Mouse (Mus musculus) embryonic facial prominence, embryonic 11.5 days (tissue): ENCODE measurements at regions not wholly inside any gene's neighbourhood (a gene's known extent, or its start where the extent isn't known, plus 50 kb on each side); places are given as distances from the start of the nearest gene placed in this dataset.
A peak's percentile ranks its signal among the peaks of the same experiment; 100 is the strongest.

Experiments used
- ATAC-seq: fragments of 200-750 bp; cut with Nextera tagmentation; replicated peaks from 2 replicates; pipeline ENCODE4 v1.8.0; 2017; ENCODE audit warnings: low read depth; ENCODE audit not compliant: insufficient number of reproducible peaks, low FRiP score, low TSS enrichment
- DNase-seq: peaks from one replicate; pipeline ENCODE4 v3.0.0-alpha.2; 2015; ENCODE audit warnings: low spot score
- H3K27ac ChIP-seq: fragments of 300-500 bp; sonication (generic); replicated peaks from 2 replicates; pipeline ENCODE4 v1.5.1; 2014; ENCODE audit warnings: mild to moderate bottlenecking, low read depth, low read length, control low read depth
- H3K27me3 ChIP-seq: fragments of 300-500 bp; sonication (generic); 2 replicates; pipeline ENCODE4 v1.6.1; 2014; ENCODE audit warnings: mild to moderate bottlenecking, low read length, moderate library complexity, mixed read lengths; ENCODE audit not compliant: control insufficient read depth, insufficient read depth
- H3K36me3 ChIP-seq: fragments of 300-500 bp; sonication (generic); replicated peaks from 2 replicates; pipeline ENCODE4 v1.6.1; 2014; ENCODE audit warnings: low read depth, mild to moderate bottlenecking, low read length, moderate library complexity, mixed read lengths; ENCODE audit not compliant: control insufficient read depth, insufficient read depth
- H3K4me1 ChIP-seq: fragments of 300-500 bp; sonication (generic); 2 replicates; pipeline ENCODE4 v1.6.1; 2014; ENCODE audit warnings: low read length, mixed read lengths; ENCODE audit not compliant: control insufficient read depth, insufficient read depth
- H3K4me2 ChIP-seq: fragments of 300-500 bp; sonication (generic); 2 replicates; pipeline ENCODE4 v1.6.1; 2014; ENCODE audit warnings: low read depth, mild to moderate bottlenecking, control low read depth, low read length, moderate library complexity
- H3K4me3 ChIP-seq: fragments of 300-500 bp; sonication (generic); 2 replicates; pipeline ENCODE4 v1.5.1; 2014; ENCODE audit warnings: low read depth, low read length, control low read depth
- H3K9ac ChIP-seq: fragments of 300-500 bp; sonication (generic); replicated peaks from 2 replicates; pipeline ENCODE4 v1.6.1; 2014; ENCODE audit warnings: mild to moderate bottlenecking, control low read depth, low read length
- H3K9me3 ChIP-seq: fragments of 300-500 bp; sonication (generic); replicated peaks from 2 replicates; pipeline ENCODE4 v1.6.1; 2016; ENCODE audit warnings: mild to moderate bottlenecking, low read length, inconsistent platforms, mixed read lengths; ENCODE audit not compliant: control insufficient read depth
- WGBS: fragments of 180-500 bp; shearing (Covaris S2); extraction: QIAGEN DNeasy Blood & Tissue Kit; methylation state at CpG from one replicate; pipeline ENCODE4 v1.1.7; 2014; 5-methylcytosine and 5-hydroxymethylcytosine counted together

DNA sequence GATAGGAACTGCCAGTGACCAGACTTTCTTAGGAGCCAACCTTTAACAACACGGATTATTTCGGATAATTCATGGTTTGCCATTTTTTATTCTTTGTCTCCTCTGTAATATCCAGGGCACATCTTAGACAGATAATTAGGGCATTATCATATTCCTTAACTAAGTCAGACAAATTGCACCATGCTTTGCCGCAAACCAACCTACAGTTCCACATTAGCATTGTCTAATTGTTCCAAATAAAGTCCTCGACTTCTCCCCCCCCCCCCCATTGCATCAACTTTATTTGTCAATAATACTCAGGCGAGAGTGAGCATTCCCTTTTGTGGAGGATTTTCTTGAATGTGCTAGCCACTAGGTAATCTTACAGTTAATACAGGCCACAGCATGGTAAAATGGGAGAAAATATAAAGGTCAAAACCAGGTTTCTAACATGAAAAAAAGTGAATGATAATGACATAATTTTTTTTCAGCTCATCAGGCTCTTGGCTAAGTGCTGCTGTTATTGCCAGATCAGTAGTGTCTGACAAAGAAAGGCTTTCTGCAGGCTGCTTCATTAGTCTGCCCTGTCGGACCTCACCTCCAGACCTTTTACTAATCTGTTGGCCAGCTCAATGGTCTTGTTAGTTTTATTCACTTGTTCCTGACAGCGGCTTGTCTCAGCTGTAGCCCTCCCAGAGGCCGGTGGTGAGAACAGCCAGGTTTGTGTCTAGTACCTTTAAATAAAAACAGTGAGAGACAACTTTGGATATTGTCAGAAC, 80.3 kb downstream of the Cdca7 start:
- no peaks in the 10 kb centered on the region for H3K36me3 ChIP-seq
- no peak overlapping the region for H3K27ac ChIP-seq
- no peak overlapping the region for H3K4me3 ChIP-seq
- H3K9ac ChIP-seq: no peak overlapping the region
- H3K4me1 ChIP-seq: no peaks in the 10 kb centered on the region; the same call in 1 of the 2 replicates
- no peak overlapping the region for H3K4me2 ChIP-seq
- WGBS: 60% methylated on average over 8 of the region's 8 CpGs
- no peak for DNase-seq
- ATAC-seq: no peak
- no peaks in the 10 kb centered on the region for H3K9me3 ChIP-seq
- H3K27me3 ChIP-seq: no peaks in the 10 kb centered on the region

DNA sequence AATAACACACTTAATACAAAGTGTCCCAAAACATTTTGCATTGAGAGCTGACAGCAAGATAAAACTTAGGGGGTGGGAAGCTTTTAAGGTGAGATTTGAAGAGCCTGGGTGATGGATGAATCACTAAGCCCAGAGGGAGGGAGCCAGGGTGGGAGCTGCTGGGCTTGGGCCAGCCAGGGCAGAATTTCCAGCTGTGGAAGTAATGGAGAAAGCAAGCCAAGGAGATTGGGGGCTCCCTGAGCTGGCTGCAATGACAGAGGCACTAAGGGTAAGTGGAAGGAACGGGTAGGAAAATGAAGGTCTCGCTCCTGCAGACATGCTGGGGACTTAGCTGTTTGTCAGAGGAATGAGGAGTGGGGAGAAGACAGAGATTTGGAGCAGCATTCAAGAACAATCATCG, 81.2 kb downstream of the Cdca7 start:
- WGBS: 33% methylated on average over 3 of the region's 3 CpGs
- Histone ChIP-seq H3K4me2 (no peak overlapping the region), H3K4me1 (no peaks in the 10 kb centered on the region; the same call in 1 of the 2 replicates), H3K9ac (no peak overlapping the region), H3K9me3 (no peaks in the 10 kb centered on the region), H3K27ac (no peak overlapping the region), H3K4me3 (no peak overlapping the region), H3K27me3 (no peaks in the 10 kb centered on the region), H3K36me3 (no peaks in the 10 kb centered on the region)
- ATAC-seq (no peak), DNase-seq (no peak)

DNA sequence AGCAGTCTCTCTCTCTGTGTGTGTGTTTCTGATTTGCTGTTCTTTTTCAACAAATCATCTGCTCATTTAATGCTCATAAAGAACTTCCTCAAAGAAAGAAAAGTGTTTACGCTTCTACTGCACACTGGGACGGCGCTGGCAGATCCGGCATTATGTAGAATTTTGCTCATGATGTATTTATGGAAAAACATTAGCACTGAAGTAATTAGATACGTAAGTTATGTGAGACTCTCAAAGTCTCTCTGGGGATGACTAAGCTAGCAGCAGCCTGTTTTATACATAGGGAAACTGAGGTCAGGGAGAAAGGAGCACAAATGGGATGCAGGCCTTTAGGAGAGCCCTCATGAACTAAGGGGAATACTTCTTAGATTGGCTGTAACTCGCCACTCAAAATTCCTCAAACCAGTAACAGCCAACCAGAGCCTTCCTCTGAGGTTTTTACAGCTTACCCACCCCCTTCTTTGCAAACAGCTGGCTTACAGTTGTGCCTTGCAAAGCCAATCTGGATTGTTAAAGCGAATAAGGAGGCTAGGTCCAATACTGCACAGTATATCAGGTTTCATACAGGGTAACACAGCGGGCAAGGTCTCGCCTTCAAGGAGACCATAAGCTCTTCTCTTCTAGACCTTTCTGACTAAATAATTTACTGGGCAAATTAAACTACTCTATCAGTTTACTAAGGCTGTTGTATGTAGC, 81.8 kb downstream of the Cdca7 start:
- H3K4me3 ChIP-seq: no peak overlapping the region
- WGBS: 59% methylated on average over 9 of the region's 9 CpGs

GRCm38 (mm10) chr2:72561383-72561782, 85.4 kb downstream of the Cdca7 start:
- no peaks in the 10 kb centered on the region for H3K9me3 ChIP-seq
- H3K9ac ChIP-seq: no peak overlapping the region
- WGBS: 57% methylated on average over 5 of the region's 5 CpGs

More for the DNA sequence above, 81.8 kb downstream of the Cdca7 start:
- H3K27me3 ChIP-seq: no peaks in the 10 kb centered on the region
- H3K4me1 ChIP-seq: no peaks in the 10 kb centered on the region; the same call in 1 of the 2 replicates
- DNase-seq (peak; percentile 55), ATAC-seq (peak; percentile 62; the same call in 1 of the 2 replicates)
- H3K4me2 ChIP-seq: no peak overlapping the region
- no peaks in the 10 kb centered on the region for H3K36me3 ChIP-seq
- no peaks in the 10 kb centered on the region for H3K9me3 ChIP-seq
- no peak overlapping the region for H3K9ac ChIP-seq
- 0 out of 2 replicates have a peak overlapping the region, but pooled peaks have one; percentile 21 for H3K27ac ChIP-seq

DNA sequence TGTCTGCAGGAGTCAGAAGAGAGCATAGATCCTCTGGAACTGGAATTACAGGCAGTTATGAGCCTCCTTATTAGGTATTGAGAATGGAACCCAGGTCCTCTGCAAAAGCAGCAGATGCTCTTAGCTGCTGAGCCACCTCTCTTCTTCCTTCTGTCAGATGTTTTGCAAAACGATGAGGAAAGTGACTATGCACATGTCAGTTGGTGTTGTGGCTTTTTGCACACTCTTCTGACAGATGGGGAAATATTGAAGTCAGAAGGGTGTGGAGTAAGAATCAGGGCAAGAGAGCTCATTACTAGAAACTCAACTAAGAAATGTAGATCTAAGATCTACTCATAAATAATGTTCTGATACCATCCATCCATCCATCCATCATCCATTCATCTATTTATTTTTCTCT, 102.4 kb downstream of the Cdca7 start:
- Histone ChIP-seq H3K27ac (no peak overlapping the region), H3K4me3 (no peak overlapping the region), H3K36me3 (no peaks in the 10 kb centered on the region), H3K9ac (no peak overlapping the region), H3K9me3 (no peaks in the 10 kb centered on the region), H3K4me2 (no peak overlapping the region), H3K27me3 (no peaks in the 10 kb centered on the region), H3K4me1 (no peaks in the 10 kb centered on the region)
- no peak for ATAC-seq
- DNase-seq: no peak
- WGBS: 81% methylated on average over 1 of the region's 1 CpGs

More at GRCm38 (mm10) chr2:72561383-72561782, 85.4 kb downstream of the Cdca7 start:
- no peak overlapping the region for H3K4me2 ChIP-seq
- no peak overlapping the region for H3K4me3 ChIP-seq
- no peak for ATAC-seq
- no peak for DNase-seq
- no peaks in the 10 kb centered on the region; the same call in 1 of the 2 replicates for H3K4me1 ChIP-seq
- no peak overlapping the region for H3K27ac ChIP-seq
- H3K27me3 ChIP-seq: no peaks in the 10 kb centered on the region
- H3K36me3 ChIP-seq: no peaks in the 10 kb centered on the region

DNA sequence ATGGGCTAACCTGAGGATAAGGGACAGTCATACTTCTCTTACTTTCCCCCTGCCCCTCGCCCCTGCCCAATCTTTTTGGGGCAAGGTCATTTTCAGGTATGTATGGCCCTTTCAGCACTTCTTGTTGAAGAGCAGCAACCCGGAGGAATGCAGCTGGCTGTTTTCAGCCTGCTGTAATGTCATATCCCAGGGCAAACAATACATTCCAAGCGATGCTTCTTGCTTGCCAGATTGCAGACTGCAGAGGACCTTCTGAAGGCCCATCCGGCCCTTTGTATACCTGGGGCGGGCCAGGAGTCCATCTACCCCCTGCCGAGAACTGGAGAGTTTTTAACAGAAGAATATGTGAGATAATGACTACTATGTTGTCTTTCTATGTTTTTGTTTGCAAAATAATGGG, 105.2 kb downstream of the Cdca7 start:
- no peaks in the 10 kb centered on the region for H3K9me3 ChIP-seq
- no peak for DNase-seq
- no peak for ATAC-seq
- no peaks in the 10 kb centered on the region for H3K4me1 ChIP-seq
- no peaks in the 10 kb centered on the region for H3K27me3 ChIP-seq
- H3K4me2 ChIP-seq: no peak overlapping the region
- H3K27ac ChIP-seq: no peak overlapping the region
- H3K9ac ChIP-seq: no peak overlapping the region
- WGBS: 84% methylated on average over 6 of the region's 6 CpGs
- H3K4me3 ChIP-seq: no peak overlapping the region
- no peaks in the 10 kb centered on the region for H3K36me3 ChIP-seq

GRCm38 (mm10) chr2:72588814-72589213, 112.9 kb downstream of the Cdca7 start:
- H3K27me3 ChIP-seq: no peaks in the 10 kb centered on the region
- no peak overlapping the region for H3K27ac ChIP-seq
- ATAC-seq: no peak
- no peaks in the 10 kb centered on the region for H3K9me3 ChIP-seq
- H3K36me3 ChIP-seq: no peaks in the 10 kb centered on the region
- 76% methylated on average over 7 of the region's 7 CpGs for WGBS
- no peaks in the 10 kb centered on the region for H3K4me1 ChIP-seq
- H3K9ac ChIP-seq: no peak overlapping the region
- H3K4me3 ChIP-seq: no peak overlapping the region
- DNase-seq: no peak
- no peak overlapping the region for H3K4me2 ChIP-seq

- no peak overlapping the region for H3K4me3 ChIP-seq
- ATAC-seq (no peak), DNase-seq (no peak)
- H3K27ac ChIP-seq: no peak overlapping the region
- H3K4me2 ChIP-seq: no peak overlapping the region
- no peak overlapping the region for H3K9ac ChIP-seq
- 55% methylated on average over 3 of the region's 3 CpGs for WGBS
- no peaks in the 10 kb centered on the region for H3K36me3 ChIP-seq
- H3K4me1 ChIP-seq: no peaks in the 10 kb centered on the region
- H3K9me3 ChIP-seq: no peaks in the 10 kb centered on the region
- H3K27me3 ChIP-seq: no peaks in the 10 kb centered on the region
These were observed 116.1 kb downstream of the Cdca7 start for GRCm38 (mm10) chr2:72592011-72592410.
